Mouse (Mus musculus): ENCODE data around the gene Gm4707.
A peak's percentile ranks its signal among the peaks of the same experiment; 100 is the strongest.
"Not testable (repeated sequence)": the region's sequence is repeated elsewhere in the genome, so short reads cannot be mapped to it uniquely, and the experiment has no call there.

Gm4707 gene

GRCm38 (mm10) chr17:71444126-71444525 is 15.6 kb downstream of the Gm4707 start:
- DNase-seq (ENCODE audit: low read depth): no peak

- DNase-seq (ENCODE audit: low read depth): no peak
Observed at GRCm38 (mm10) chr17:71443273-71443672, 16.4 kb downstream of the Gm4707 start.

- not testable (repeated sequence) for DNase-seq (ENCODE audit: low read depth)
Observed at GRCm38 (mm10) chr17:71422502-71422901, 37.2 kb downstream of the Gm4707 start.

GRCm38 (mm10) chr17:71419448-71419847 is 40.3 kb downstream of the Gm4707 start:
- not testable (repeated sequence) for DNase-seq (ENCODE audit: low read depth)

- DNase-seq (ENCODE audit: low read depth): peak; percentile 13
Observed at GRCm38 (mm10) chr17:71417008-71417407, 42.7 kb downstream of the Gm4707 start.

Measured in 416B (cell line).